Mouse (Mus musculus) spleen, postnatal 36 days (tissue): ENCODE data around the gene Mef2a.
A peak's percentile ranks its signal among the peaks of the same experiment; 100 is the strongest.

Experiments
- DNase-seq, 2 experiments: peaks; one replicate each; pipeline ENCODE4 v3.0.0; 2022; ENCODE audit warnings: low spot score in 2 of 2, mixed read lengths in 1 of 2

Gene Mef2a

DNA sequence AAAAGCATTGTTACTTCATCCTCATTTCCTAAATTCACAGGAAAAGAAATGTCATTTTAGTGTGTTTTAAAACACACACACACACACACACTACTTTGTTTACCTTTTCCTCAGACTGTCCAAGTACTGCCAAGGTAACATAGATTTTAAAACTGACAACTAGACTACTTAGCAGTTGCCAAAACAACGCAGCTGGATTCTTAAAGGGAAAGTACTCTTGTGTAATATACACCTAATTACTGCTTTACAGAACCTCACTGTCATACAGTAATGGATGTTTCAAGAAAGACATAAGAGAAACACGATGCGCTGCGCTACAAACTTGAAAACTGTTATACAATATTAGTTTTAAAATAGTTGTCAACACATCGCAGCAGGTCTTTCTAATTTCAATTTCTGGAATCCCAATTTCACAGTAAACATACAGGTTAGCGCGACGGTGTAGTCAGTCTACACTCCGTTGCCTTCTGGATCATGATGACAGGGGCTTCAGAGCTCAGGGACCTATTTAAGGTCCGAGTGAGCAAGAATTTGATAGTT, 1.2 kb downstream of the Mef2a start:
- no peak for DNase-seq

GRCm38 (mm10) chr7:67369645-67370044, 3.0 kb downstream of the Mef2a start:
- DNase-seq, result no peak

- DNase-seq, result no peak
Measured at GRCm38 (mm10) chr7:67368394-67368793, 4.3 kb downstream of the Mef2a start.

DNA sequence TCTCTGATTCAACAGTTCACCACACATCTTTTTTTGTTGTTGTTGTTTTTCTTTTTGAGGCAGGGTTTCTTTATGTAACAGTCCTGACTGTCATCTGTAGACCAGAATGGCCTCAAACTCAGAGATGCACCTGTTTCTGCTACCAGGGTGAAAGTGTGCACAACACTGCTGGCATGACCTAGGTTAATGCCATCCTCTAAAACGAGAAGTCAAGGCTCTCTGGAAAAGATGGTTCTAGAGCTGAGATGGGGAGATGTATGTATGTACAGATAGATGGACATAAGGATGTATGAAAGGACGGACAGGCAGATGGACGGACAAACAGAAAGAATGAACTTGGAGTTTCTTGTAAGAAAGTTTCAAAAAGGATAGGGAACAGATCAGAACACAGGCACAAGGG, 12.1 kb downstream of the Mef2a start:
- DNase-seq, result no peak

DNA sequence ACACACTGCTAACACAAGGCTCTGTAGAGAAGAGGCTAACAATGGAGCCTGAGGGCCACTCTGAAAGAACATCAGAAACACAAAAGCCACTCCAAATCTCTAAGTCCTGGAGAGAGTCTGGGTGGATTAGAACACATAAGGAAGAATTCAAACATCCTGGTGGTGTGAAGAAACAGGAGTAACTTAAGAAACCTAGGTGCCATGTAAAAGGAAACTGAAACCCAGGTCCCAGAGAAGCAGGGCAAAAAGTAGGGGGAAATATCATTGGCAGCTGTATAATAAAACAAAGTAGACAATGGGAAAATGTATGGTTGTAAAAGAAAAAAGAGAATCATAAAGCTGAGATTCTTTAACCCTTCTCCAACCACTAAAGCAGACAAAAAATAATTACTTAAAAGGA, 12.8 kb downstream of the Mef2a start:
- no peak for DNase-seq

GRCm38 (mm10) chr7:67355870-67356269, 16.8 kb downstream of the Mef2a start:
- no peak for DNase-seq

GRCm38 (mm10) chr7:67353667-67354066, 19.0 kb downstream of the Mef2a start:
- peak; percentile 33 to 50 for DNase-seq

DNA sequence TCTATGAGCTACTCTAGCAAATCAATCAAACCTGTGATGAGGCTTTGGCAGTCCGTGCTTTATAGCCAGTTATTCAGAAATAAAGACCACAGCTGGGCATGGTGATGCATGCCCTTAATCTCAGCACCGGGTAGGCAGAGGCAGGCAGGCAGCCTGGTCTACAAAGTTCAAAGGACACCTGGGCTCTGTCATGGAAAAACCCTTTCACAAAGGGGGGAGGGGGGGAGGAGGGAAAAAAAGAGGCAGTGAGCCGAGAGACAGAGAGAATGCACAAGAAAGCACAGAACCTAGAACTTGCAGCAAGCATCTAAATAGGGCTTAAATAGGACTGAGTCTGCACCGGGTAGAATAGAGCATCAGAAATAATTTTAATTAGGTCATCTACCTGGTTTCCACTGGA, 19.7 kb downstream of the Mef2a start:
- no peak for DNase-seq

- no peak for DNase-seq
Measured at GRCm38 (mm10) chr7:67344443-67344842, 28.2 kb downstream of the Mef2a start.

- no peak for DNase-seq
Measured at GRCm38 (mm10) chr7:67342067-67342625, 30.5 kb downstream of the Mef2a start.

- DNase-seq, result no peak
Measured at GRCm38 (mm10) chr7:67320359-67320758, 52.3 kb downstream of the Mef2a start.

DNA sequence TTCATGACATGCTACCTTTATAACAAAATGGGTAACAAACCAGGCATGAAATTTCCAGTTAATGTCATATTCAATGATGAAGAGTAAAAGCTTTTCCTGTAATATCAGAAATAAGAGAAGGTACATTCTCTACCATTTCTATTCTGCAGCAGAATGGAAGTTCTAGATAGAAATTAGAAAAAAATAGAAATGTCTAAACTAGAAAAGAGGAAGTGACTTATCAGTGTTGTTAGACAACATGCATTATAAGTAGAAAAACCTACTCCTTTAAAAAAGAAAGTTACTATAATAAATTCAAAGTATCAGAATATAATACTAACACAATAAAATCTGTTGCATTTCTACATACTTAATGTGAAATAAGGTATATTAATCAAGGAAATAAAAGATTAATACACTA, 54.0 kb downstream of the Mef2a start:
- DNase-seq, result no peak

- DNase-seq, result no peak
Measured at GRCm38 (mm10) chr7:67313200-67313599, 59.5 kb downstream of the Mef2a start.

DNA sequence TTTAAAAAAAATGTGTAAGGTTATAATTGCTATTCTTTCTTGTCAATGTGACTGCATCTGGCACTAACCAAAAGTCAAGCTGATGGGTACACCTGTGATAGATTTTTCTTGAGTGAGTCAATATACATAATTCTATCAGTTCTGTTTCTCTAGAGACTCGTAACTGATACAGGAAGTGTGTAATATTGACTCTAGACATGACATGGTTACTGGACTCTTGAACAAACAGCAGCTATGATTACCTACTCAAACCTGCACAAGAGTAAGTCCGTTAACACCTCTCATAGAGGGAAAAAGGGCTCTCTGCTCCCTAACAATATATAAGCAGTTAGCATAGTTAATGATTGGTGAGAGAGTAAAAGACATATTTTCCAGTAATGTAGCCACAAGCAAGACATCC, 62.5 kb downstream of the Mef2a start:
- no peak for DNase-seq

- no peak for DNase-seq
Measured at GRCm38 (mm10) chr7:67308102-67308501, 64.6 kb downstream of the Mef2a start.

DNA sequence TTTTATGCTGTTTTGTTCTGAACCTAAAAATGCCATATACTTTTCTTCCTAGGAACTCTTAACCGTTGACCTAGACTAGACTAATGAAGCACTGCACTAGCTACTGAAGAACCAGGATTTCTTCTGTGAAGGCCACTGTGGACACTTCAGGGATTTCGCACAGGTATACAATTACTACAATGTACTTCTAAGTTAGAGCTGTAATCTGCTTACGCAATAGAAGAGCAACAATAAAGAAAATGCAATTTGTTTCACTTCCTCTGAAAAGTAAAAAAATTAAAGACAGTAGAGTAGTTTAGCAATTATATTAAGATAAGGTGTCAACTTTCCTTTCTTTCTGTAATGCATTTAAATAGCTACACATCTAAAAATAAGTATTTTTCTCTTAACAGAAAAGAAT, 65.6 kb downstream of the Mef2a start:
- no peak for DNase-seq

GRCm38 (mm10) chr7:67304937-67305336, 67.7 kb downstream of the Mef2a start:
- no peak for DNase-seq

GRCm38 (mm10) chr7:67296419-67296818, 76.2 kb downstream of the Mef2a start:
- DNase-seq, result no peak

GRCm38 (mm10) chr7:67291356-67291755, 81.3 kb downstream of the Mef2a start:
- no peak for DNase-seq

- DNase-seq, result no peak
Measured at GRCm38 (mm10) chr7:67287456-67287855, 85.2 kb downstream of the Mef2a start.

DNA sequence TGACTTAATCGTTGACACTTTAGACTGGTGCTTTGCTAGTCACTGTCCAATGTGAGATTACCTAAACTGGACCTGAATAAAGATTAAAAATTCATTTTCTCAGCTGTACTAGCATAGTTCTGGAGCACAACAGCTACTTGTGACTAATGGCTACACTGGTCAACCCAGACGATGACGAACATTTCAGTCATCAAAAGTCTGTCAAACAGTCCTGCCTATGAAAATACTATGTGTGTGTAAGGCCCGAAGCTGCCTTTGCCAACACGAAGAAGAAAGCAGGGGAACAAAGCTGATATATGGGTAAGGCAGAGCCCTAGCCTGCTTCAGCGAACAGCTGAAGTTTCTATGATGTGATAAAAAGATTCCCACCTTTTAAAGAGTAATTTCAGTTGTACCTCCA, 89.1 kb downstream of the Mef2a start:
- DNase-seq, result no peak

DNA sequence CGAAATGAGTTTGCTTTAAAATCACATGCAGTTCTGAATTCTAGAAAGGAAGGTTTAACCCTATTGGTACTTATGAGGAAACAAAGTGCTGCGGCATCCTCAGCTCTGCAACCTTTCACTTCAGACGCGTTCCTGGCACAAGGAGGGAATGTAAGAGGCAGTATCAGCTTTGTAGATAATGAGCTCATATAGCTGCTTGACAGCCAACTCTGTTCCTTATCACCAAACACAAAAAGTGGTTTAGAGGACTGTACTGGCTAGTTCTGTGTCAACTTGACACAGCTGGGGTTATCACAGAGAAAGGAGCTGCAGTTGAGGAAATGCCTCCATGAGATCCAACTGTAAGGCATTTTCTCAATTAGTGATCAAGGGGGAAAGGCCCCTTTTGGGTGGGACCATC, 102.2 kb downstream of the Mef2a start:
- DNase-seq, result peak in 1 of 2 experiments; percentile 11

DNA sequence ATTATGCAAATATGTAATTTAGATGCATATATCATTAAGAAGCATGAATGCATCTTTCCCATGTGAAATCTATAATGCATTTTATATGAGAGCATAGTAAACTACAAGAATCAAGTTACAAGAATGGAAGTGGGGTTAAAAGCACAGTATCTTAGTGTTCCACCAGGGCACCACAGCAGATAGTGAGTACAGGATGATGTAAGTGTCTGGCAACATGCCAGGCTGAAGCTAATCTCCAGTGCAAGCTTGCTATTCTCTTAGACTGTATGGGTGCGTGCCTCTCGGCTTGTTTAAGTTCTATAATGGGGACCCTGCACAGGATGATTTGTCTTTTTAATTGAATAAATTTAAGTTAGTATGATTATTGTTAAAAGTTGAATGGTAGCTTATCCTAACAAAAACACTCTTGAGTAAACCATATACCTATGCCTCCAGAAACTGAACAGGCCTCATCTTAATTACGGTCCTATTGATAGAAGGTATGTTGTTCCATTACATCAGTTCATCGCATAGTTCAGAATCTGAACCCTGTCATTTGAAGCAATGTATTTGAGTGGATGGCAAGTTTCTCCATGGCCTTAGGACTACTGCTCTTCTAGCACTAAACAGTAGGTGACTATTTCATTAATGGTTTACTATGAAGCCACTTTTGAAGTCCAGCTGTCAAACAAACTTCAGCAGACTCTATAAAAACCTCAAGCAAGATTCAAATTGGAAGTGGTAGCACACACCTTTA, 112.7 kb downstream of the Mef2a start:
- DNase-seq, result peak; percentile 43 to 68
